Mouse (Mus musculus): ENCODE results near the gene Olfr222.

- TF ChIP-seq CTCF (IDR thresholded peaks at IDR 0.05; ENCODE audit: insufficient read depth, low read depth, low read length) (no peak), POLR2A (IDR thresholded peaks at IDR 0.05; ENCODE audit: insufficient read depth, low read depth, low read length) (no peak)
Measured at GRCm38 (mm10) chr11:59593189-59593588, 17.2 kb upstream of the Olfr222 start, which contains the start of gene Olfr223.
